Mouse (Mus musculus): ENCODE results near the gene Ccl21b. TPM values are rescaled to one million over a fixed set of nuclear protein-coding genes. Genes with fewer than 3 reads are reported as not detected.
"Not testable (repeated sequence)": the region's sequence is repeated elsewhere in the genome, so short reads cannot be mapped to it uniquely, and the experiment has no call there.

The Ccl21b gene
- polyA plus RNA-seq (2014; fragmentation: Nextera tagmentation; extraction: Ambion mirVana) = 2.3 TPM in 1 of 2 replicates, not detected in the other

DNA sequence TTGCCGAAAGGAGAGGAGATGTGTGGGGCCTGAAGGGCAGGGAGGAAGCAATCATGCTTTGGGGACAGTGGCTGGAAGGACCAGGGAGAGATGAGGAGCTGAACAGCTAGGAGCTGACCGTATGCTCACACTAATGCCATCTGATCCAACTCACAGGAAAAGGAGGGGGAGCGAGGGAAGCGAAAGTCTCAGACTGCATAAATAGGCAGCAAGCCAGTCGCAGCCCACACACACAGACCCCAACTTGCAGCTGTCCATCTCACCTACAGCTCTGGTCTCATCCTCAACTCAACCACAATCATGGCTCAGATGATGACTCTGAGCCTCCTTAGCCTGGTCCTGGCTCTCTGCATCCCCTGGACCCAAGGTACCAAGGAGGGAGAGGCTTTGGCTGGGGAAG, at the start of gene Ccl21b:
Ccl21b (plus strand) TSS at position 301 of the 400 bp plus-strand sequence.
- not testable (repeated sequence) for H3K4me1 ChIP-seq (ENCODE audit: control insufficient read depth, insufficient read depth, low read length); H3K36me3 ChIP-seq (ENCODE audit: control insufficient read depth, insufficient read depth, low read length); H3K9ac ChIP-seq (ENCODE audit: low read depth, low read length); DNase-seq (ENCODE audit: low spot score); H3K4me2 ChIP-seq (ENCODE audit: low read depth, low read length); ATAC-seq (ENCODE audit: low read depth); H3K27ac ChIP-seq (replicated peaks; ENCODE audit: low read depth, low read length); H3K4me3 ChIP-seq (ENCODE audit: low read depth, low read length); H3K9me3 ChIP-seq (ENCODE audit: control insufficient read depth, low read length); H3K27me3 ChIP-seq (replicated peaks; ENCODE audit: control insufficient read depth, insufficient read depth, low read length)
- WGBS = no CpG with 5 or more reads among the region's 5 CpGs

DNA sequence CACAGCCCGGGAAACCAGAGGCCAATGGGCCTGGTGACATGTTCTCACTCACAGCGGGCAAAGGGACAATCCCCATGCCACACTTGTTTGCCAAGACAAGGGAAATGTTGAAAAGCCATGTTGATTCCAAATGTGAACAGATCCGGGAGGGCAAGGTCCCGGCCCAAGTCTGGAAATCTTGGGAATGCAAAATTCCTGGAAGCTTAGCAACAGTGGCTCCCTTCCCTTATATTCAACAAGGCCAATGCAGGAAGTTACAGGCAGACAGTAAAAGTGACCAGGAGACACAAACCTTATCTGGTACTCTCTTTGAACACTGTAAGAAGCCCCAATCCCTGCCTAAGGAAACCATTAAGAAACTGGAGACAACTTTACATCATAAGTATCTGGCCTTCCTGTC, 15.2 kb upstream of the Ccl21b start, which contains the start of gene Gm10600:
Gm10600 (plus strand) TSS at position 301 of the 400 bp plus-strand sequence.
- H3K36me3 ChIP-seq (ENCODE audit: control insufficient read depth, insufficient read depth, low read length); H3K9me3 ChIP-seq (ENCODE audit: control insufficient read depth, low read length); H3K4me3 ChIP-seq (ENCODE audit: low read depth, low read length); H3K9ac ChIP-seq (ENCODE audit: low read depth, low read length); ATAC-seq (ENCODE audit: low read depth); H3K27me3 ChIP-seq (replicated peaks; ENCODE audit: control insufficient read depth, insufficient read depth, low read length); DNase-seq (ENCODE audit: low spot score); H3K27ac ChIP-seq (replicated peaks; ENCODE audit: low read depth, low read length); H3K4me1 ChIP-seq (ENCODE audit: control insufficient read depth, insufficient read depth, low read length); H3K4me2 ChIP-seq (ENCODE audit: low read depth, low read length): not testable (repeated sequence)
- WGBS = no CpG with 5 or more reads among the region's 4 CpGs

DNA sequence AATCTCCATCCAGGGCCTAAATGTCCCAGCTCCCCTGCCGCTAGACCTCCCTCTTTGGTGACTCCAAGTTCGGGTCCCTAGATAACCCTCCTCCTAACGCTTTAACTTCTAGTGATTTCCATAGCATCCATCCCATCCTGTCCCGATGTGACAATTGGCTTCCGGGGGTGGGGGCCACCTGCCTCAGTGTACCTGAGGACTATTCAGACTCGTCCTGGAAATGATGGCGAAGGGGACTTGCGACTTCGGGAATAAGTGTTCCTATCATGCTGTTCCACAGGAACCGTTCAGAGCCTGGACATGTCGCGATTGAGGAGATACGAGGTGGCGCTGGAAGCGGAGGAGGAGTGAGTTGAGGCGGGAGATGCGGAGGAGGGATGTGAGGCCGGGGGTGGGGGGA, 38.4 kb downstream of the Ccl21b start, which contains the start of gene Gm21953:
Gm21953 (plus strand) TSS at position 301 of the 400 bp plus-strand sequence.
- not testable (repeated sequence) for ATAC-seq (ENCODE audit: low read depth); DNase-seq (ENCODE audit: low spot score)
- no CpG with 5 or more reads among the region's 18 CpGs for WGBS

More for the DNA sequence above, 38.4 kb downstream of the Ccl21b start, which contains the start of gene Gm21953:
- not testable (repeated sequence) for H3K27ac ChIP-seq (replicated peaks; ENCODE audit: low read depth, low read length); H3K9ac ChIP-seq (ENCODE audit: low read depth, low read length); H3K4me1 ChIP-seq (ENCODE audit: control insufficient read depth, insufficient read depth, low read length); H3K4me3 ChIP-seq (ENCODE audit: low read depth, low read length); H3K4me2 ChIP-seq (ENCODE audit: low read depth, low read length); H3K27me3 ChIP-seq (replicated peaks; ENCODE audit: control insufficient read depth, insufficient read depth, low read length); H3K9me3 ChIP-seq (ENCODE audit: control insufficient read depth, low read length); H3K36me3 ChIP-seq (ENCODE audit: control insufficient read depth, insufficient read depth, low read length)

Other genes with a start within 250 kb of the Ccl21b start
- not detected in 2 replicates for gene Gm21093, start 221.0 kb upstream of the Ccl21b start, polyA plus RNA-seq (2014; fragmentation: Nextera tagmentation; extraction: Ambion mirVana)
- not detected in 2 replicates for gene Gm3893, start 164.6 kb upstream of the Ccl21b start, polyA plus RNA-seq (2014; fragmentation: Nextera tagmentation; extraction: Ambion mirVana)
- 0.43 TPM in 1 of 2 replicates, not detected in the other for gene Gm13304, start 140.9 kb upstream of the Ccl21b start, polyA plus RNA-seq (2014; fragmentation: Nextera tagmentation; extraction: Ambion mirVana)
- 0.40 TPM in 1 of 2 replicates, not detected in the other for gene Gm13306, start 102.3 kb upstream of the Ccl21b start, polyA plus RNA-seq (2014; fragmentation: Nextera tagmentation; extraction: Ambion mirVana)
- 0.51 and 0.80 TPM in 2 replicates for gene Gm13305, start 87.2 kb upstream of the Ccl21b start, polyA plus RNA-seq (2014; fragmentation: Nextera tagmentation; extraction: Ambion mirVana)
- not detected in 2 replicates for gene Gm10600, start 15.1 kb upstream of the Ccl21b start, polyA plus RNA-seq (2014; fragmentation: Nextera tagmentation; extraction: Ambion mirVana)
- not detected in 2 replicates for gene Gm21953, start 38.5 kb downstream of the Ccl21b start, polyA plus RNA-seq (2014; fragmentation: Nextera tagmentation; extraction: Ambion mirVana)
- gene Fam205a3, start 62.6 kb downstream of the Ccl21b start, polyA plus RNA-seq (2014; fragmentation: Nextera tagmentation; extraction: Ambion mirVana) = not detected in 2 replicates
- gene Gm21586, start 183.6 kb downstream of the Ccl21b start, polyA plus RNA-seq (2014; fragmentation: Nextera tagmentation; extraction: Ambion mirVana) = not detected in 2 replicates
- gene Gm2163, start 211.0 kb downstream of the Ccl21b start, polyA plus RNA-seq (2014; fragmentation: Nextera tagmentation; extraction: Ambion mirVana) = 0.08 and 0.24 TPM in 2 replicates